Mouse (Mus musculus): Measurements from ENCODE around the gene Erich3. TPM values are rescaled to one million over a fixed set of nuclear protein-coding genes. Genes with fewer than 3 reads are reported as not detected.
A peak's percentile ranks its signal among the peaks of the same experiment; 100 is the strongest.

Gene Erich3
- total RNA-seq, 2 experiments from 2014 or later: 8.4 to 10.3 TPM

DNA sequence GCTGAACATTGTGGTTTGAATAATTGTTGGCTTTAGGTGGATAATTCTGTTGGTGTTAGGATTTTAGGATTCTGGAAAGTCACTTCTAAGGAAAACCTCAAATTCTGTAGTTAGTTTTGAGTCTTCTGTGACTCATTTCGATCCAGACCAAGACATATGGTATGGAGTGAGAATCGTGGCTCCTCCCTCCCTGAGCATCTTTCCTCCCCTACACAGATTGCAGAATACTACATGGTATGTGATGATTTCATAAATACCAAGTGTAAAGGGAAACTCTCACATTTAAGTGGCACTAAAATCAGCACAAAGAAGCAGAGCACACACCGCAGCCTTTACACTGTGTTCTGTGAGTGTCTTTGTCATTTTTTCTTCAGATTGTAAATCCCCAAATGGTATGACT is 4.8 kb downstream of the Erich3 start:
- DNase-seq (ENCODE audit: low spot score in 2 of 2): peak in 1 of 2 experiments; percentile 85
- intact Hi-C loops (cut with DNase I): loop anchor here (2.0 to 10.0 kb wide), 3 partner anchors 24 to 716 kb away; no protein-coding TSS in a partner anchor

DNA sequence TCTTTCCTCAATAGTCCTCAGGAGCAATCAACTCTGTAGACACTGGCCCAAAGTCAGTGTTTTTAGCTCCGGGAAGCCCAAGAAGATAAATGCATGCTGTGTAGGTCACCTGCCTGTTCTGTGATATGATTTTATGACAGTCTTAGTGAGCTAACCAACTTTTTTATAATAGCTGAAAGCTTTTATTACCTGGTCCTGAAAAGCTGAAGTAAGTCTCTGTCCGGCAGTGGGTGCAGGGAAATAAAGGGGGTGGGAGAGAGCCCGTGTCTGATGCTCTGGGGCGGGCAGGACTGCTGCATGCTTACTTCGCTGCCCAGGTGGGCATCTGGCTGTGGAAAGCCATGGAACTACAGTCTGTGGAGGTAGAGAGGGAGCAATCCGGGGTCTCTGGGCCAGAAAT is 6.9 kb downstream of the Erich3 start:
- no peak for DNase-seq (ENCODE audit: low spot score in 2 of 2)
- intact Hi-C loops (cut with DNase I): no loop called here

DNA sequence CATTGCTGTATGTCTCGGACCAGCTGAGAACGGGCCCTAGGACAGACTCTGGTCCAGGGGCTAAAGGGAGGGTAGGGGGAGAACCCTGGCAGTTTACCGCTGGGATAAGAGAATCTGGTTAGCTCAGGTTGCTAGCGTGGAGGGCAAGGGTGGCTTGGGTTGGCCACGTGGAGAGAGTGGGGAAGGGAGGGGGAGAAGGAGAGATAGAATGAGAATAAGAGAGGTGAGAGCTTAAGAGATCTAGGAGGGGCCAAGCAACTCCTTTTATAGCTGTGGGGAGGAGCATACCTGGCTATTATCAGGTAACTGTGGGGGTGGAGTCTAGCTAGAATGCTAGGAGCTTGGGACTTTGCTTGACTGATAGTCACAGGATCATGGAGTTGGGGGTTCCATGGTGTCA is 7.4 kb downstream of the Erich3 start:
- DNase-seq (ENCODE audit: low spot score in 2 of 2): no peak
- intact Hi-C loops (cut with DNase I): no loop called here

DNA sequence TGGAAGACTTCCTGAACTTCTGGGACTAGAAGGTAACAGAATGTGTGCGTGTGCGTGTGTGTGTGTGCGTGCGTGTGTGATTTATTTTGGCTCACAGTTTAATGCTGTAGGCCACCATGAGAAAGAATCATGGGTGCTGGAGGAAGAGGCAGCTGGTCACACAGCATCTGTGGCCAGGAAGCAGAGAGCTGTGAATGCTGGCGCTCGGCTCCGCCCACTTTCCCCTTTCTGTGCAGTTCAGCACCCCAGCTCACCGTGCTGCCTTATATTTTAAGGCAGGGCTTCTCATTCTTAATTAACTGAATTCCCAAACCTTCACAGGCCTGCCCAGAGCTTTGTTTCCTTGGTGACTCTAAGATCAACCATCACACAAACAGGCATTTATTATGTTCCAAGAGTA is 9.7 kb downstream of the Erich3 start:
- intact Hi-C loops (cut with DNase I): no loop called here
- no peak for DNase-seq (ENCODE audit: low spot score in 2 of 2)

DNA sequence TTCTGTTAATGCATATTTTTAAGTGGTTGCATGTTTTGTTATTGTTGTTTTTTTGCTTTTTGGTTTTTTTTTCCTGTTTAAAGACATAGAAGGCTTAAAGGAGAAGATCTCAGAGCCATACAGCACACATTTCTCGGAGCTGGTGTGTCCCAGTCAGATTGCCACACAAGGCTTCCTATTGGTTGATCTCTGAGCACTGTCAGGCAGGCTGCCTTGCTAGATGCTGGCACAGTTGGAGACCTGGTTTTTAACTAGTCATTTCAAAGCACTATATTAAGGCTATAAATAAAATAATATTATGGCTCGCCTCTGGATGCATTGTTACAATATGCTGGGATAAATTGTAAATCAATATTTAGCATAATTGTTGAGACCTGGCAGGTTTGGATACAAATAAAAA is 18.9 kb downstream of the Erich3 start:
- intact Hi-C loops (cut with DNase I): no loop called here
- no peak for DNase-seq (ENCODE audit: low spot score in 2 of 2)

DNA sequence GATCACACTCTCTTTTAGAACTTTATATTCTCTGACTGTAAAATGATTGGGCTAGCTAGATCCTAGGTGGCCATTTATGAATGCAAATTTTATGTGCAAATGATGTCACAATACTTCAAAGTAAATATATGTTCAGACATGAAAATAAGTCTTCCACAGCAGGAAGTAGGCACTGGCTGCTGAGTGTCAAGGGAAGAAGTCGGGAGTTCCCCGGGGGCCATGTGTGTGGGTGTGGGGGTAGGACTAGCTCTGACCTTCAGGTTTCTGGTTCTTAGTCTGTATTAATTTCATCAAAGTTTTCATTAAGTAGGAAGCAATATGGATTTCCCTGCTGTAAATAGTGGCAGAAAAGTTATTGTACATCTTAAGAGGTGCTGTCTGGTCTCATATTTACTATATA is 20.0 kb downstream of the Erich3 start:
- DNase-seq (ENCODE audit: low spot score in 2 of 2): no peak
- intact Hi-C loops (cut with DNase I): no loop called here

DNA sequence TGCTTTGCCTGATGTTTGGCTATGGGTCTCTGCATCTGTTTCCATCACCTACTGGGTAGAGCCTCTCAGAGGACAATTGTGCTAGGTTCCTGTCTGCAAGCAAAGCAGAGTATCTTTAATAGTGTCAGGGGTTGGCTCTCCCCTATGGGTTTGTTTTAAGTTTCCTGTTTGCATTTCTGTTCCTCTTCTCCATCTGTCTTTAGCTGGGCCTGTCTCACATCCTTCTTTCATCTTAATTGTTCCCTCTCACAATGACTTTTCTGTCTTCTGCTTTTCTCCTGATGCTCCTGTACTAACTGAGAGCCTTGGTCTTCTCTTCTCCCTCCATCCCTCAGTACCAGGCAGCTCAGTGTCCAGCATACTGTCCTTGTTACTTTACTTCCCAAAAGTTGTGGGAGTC is 26.6 kb downstream of the Erich3 start:
- DNase-seq (ENCODE audit: low spot score in 2 of 2): no peak
- intact Hi-C loops (cut with DNase I): no loop called here

DNA sequence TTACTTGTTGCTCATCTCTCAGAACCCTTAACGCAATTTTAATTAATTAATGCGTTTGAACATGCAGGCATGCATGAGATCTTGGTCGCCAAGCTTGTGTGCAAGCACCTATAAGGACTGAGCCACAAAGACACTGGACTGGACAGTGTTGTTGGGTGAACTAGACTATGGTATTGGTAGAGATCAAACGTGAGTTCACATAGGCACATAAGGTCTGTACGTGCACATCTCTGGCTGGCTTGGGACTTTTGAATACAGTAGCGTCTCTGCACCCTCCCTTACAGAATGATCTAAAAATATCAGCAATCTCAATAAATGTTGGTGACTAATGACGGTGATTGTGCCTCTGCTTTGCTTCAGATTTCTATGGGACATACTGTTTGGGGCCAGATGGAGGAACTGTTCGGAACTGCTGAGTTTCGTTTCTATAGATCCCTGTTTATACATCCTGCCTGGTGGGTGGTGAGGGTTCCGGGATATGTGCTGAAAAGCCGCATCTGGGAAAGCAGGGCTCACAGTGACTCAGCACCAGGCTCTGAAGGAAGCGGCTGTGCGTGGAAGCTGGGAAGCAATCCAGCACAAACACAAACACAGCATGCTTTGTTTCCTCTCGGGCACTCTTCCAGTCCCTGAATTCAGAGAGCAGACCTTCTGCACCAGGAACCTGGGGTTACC is 28.4 kb downstream of the Erich3 start:
- peak; percentile 90 to 97 for DNase-seq (ENCODE audit: low spot score in 2 of 2)
- intact Hi-C loops (cut with DNase I): loop anchor here (2.0 kb wide), 2 partner anchors 17 to 23 kb away; no protein-coding TSS in a partner anchor

DNA sequence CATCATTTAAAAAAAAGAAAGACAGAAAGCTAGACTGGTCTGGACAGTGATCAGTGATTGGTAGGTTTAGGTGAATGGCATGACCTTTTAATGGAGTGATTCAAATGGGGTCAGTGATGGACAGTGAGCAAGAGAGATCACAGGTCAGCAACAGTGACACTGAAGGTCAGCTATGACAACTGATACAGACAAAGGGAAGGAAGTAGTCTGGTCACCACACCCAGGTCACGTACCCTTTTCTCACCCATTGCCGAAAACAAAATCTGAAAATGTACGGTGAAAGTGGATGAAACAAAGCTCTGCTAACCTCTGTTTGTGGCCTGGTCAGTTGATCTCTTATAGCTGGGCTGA is 28.9 kb downstream of the Erich3 start:
- intact Hi-C loops (cut with DNase I): loop anchor here (2.0 kb wide), 2 partner anchors 16 to 24 kb away; no protein-coding TSS in a partner anchor
- DNase-seq (ENCODE audit: low spot score in 2 of 2): no peak

DNA sequence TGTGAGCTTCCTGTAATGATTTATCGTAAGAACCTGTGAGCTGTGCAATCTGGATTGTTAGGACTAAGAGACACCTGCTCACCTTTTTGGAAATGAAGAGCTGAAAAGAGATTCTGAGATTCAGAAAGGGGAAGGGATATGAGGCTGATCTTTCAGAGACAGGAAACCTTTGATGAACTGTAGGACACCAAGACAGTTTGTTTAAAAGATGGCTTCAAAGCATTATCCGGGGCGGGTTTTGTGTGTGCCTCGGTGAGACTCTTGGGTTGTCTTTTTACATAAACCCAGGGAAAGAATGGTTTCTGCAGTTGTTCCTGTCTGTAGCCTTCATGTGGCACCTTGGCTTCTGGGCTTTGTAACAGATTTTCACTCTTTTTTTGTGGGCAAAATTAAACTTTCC is 30.2 kb downstream of the Erich3 start:
- intact Hi-C loops (cut with DNase I): loop anchor here (2.0 kb wide), 2 partner anchors 15 to 25 kb away; no protein-coding TSS in a partner anchor

DNA sequence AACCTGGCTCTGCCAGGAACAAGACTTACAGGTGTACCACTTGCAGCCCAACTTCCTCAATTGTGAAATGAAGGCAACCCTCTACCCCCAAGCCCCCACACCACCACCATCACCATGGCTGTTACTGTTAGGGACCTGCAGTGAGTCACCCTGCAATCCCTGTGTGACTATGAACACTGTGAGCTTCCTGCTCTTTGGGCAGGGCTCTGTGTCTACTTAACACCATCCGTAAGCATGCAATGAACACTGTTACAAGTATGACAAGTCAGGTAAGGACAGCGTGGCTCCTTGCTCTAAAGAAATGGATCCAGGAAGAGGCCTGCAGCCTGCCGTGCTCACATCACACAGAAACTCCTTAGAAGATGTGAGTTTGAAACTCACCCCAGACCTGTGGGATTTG is 33.0 kb downstream of the Erich3 start:
- no peak for DNase-seq (ENCODE audit: low spot score in 2 of 2)
- intact Hi-C loops (cut with DNase I): loop anchor here (5.0 kb wide), 2 partner anchors 44 to 121 kb away; no protein-coding TSS in a partner anchor

More for the DNA sequence above, 30.2 kb downstream of the Erich3 start:
- no peak for DNase-seq (ENCODE audit: low spot score in 2 of 2)

DNA sequence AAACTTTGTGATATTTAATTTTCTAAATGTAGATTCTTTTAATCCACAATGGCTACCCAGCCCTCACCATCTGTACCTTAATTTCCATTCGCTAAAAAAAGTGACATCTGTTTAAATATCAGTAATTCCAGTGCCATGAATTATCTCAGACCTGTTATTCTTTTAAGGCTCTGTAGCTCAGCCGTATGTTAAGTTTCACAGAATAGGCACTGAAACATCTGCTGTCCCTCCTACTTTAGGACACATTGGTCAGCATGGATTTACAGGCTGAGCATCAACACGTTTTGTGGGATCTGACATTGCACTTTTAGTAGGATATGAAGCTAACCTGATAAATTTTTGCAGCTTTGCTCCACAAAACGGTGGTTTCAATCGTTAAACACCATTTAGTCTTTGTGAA is 35.2 kb downstream of the Erich3 start:
- DNase-seq (ENCODE audit: low spot score in 2 of 2): peak; percentile 30 to 81
- intact Hi-C loops (cut with DNase I): loop anchor here (5.0 kb wide), 2 partner anchors 47 to 118 kb away; no protein-coding TSS in a partner anchor

DNA sequence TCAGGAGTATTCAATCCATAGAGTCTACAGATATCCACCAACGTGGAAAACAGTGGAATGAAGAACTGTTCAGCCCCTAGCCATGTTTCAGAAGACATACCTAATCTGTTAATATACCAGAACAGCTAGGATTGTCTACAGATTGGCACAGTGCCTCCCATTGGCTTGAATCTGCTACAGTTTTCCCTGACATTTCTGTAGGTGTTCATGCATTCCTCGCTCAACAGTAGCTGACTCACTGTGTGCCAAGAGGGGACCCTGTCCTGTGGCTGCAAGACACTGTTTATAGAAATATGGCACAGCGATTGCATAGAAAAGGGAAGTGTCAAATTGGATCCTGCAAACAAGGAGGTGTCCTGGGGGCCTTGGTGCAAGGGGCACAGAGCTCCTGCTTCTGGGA is 36.6 kb downstream of the Erich3 start:
- intact Hi-C loops (cut with DNase I): no loop called here
- peak in 1 of 2 experiments; percentile 39 for DNase-seq (ENCODE audit: low spot score in 2 of 2)

DNA sequence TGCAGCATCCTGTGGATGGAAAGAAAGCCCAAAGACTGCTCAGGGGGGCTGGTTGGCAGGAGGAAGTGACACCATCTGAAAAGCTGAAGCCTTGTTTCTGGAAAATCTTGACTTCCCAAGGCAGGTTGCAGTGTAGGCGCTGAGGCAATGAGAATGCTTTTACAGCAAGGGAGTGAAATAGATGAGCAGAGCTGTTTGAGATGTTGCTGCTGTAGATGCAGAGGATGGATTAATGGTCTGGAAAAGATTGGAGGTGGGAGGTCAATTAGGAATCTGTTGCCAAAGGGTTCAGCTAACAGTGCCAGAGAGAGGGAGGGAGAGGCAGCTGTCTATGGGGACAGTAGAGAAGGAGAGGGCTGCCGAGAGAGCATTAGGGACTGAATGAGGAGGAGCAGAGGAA is 37.1 kb downstream of the Erich3 start:
- DNase-seq (ENCODE audit: low spot score in 2 of 2): peak in 1 of 2 experiments; percentile 56
- intact Hi-C loops (cut with DNase I): no loop called here

DNA sequence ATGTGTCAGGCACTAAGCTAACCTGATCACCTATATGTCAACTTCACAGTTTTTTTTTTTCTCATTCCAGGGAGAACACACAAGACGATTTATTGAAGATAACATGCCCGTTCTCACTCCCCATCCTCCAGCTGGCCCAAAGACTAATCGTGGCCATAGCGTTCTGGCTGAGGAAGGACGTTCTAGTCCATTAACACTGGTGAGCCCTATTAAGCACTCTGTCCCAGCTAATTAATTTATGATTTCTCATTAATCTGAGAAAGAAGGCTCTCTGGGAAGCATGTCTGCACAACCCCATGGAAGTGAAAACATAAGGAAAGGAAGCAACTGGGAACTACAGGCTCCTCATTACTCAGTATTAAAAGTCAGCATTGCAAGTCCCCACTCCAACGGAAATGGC is 41.1 kb downstream of the Erich3 start:
- intact Hi-C loops (cut with DNase I): no loop called here

DNA sequence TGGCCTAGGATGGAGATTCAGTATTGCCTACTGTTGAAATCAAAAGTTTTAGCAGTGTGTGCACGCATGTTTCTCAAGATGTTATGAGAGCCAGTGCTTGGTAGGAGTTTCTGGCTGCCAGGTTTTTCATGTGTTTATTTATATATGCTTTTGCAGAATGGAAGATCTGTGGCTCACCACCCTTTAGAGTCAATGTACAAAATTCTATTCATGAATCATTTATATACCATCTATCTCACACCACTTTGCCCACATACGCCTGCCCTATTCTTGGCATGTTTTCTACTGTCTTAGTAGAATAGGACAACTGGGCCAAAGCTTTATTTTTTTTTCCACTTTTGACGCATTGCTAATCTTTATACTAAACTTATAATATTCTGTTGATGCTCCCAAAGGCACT is 44.5 kb downstream of the Erich3 start:
- DNase-seq (ENCODE audit: low spot score in 2 of 2): peak in 1 of 2 experiments; percentile 86
- intact Hi-C loops (cut with DNase I): loop anchor here (2.0 kb wide), 1 partner anchor 15 kb away; no protein-coding TSS in a partner anchor

More for the DNA sequence above, 41.1 kb downstream of the Erich3 start:
- DNase-seq (ENCODE audit: low spot score in 2 of 2): no peak

DNA sequence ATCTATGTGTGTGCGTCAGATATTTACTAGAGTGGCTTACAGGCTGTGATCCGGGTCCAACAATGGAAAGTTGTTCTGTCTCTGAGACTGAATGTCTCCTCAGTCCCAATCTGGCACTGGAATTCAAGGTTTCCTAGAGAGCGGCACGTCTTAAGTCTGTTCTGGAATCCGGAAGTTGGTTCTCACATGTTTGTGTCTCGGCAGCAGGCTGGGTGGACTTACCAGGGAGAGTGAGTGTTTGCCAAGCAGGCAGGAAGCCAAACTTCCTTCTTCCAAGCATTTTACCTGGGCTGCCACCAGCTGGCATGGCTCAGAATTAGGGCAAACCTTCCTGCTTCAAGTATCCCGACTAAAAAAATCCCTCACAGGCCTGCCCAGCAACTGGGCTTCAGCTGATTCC is 59.5 kb downstream of the Erich3 start:
- intact Hi-C loops (cut with DNase I): no loop called here
- no peak for DNase-seq (ENCODE audit: low spot score in 2 of 2)

DNA sequence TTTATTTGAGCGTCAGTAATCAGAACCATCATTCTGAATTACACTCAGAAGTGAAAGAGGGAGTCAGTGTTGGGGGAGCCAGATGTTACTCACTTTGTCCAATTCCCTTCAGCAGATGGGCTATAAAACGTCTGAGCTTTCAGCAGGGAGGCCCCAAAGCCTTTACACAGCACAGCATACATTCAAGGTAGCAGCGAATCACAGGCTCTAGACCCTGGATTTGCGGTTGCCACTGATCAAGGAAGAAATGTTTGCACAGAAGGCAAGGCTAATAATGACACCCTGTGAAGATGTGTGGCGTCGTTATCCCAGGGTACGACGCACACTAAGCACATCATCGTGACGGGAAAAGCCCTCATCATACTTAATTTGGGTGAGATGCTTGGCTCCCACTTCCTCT is 67.8 kb downstream of the Erich3 start:
- intact Hi-C loops (cut with DNase I): no loop called here
- DNase-seq (ENCODE audit: low spot score in 2 of 2): no peak

DNA sequence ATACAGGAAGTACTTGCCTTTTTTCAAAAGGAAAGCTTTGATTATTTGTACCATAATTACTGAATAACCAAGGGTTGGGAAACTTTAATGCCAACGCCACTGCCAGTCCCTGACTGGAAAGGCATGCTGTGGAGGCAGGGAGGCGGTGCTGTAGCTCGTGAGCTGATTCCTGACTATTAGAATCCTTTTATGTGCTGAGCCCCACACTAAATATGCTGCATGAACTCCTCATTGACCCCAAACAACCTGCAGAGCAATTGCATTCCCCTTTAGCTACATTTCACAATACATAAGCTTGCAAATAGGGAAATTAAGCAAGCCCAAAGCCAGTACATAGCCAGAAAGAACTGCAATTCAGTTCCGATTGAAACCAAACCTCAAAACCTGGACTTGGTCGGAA is 77.8 kb downstream of the Erich3 start:
- no peak for DNase-seq (ENCODE audit: low spot score in 2 of 2)
- intact Hi-C loops (cut with DNase I): no loop called here

DNA sequence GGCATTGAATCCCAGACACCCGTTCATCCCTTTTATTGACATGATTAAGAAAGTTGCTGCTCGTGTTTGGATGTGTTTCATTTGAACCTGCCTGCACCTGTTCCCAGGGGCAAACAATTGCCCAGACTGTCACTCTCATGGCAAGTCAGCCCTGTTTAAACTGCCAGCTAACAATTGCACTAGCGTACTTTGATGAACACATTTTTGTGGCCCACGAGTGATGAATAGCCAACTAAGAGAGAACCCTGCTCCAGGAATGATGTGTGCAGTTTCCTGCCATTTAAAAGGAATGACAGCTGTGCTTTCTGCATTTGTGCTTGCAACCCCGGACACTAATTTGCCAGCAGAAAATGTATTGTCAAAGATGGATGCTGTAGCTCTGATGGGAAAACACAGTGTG is 79.3 kb downstream of the Erich3 start:
- intact Hi-C loops (cut with DNase I): no loop called here
- DNase-seq (ENCODE audit: low spot score in 2 of 2): no peak

DNA sequence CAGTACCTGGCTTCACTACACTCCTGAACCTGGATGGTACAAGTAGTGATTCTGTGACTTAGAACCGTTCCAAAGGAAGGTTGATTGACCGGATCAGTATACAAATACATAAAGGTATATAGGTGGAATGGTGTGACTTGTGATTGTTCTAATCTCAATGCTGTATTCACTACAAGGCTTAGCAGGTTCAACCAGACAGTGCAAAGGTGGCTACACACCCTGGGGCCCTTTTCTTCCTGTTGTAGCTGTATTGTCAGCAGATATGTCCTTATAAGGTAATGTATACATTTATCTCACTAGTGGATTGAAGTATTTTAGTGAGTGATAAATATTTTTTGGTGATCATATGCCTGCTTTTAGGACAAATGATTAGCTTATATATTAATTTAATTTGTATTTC is 80.7 kb downstream of the Erich3 start:
- intact Hi-C loops (cut with DNase I): no loop called here

DNA sequence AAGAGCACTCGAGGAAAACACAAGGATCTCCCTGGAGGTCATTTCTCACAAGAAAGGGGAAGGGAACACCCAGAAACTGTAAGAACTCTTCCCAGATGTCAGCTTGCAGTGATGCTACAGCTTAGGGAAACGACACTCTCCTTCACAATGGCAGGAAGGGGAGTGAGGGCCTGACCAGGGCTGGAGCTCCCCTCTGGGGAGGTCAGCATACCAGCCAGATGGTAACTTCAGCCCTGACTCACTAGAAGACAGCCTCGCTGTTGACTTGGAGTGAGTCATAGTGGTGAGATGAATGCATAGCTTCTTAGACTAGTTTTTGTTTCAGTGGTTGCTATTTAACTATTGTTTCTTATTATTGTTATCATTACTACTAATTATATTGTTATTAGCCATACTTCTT is 90.8 kb downstream of the Erich3 start:
- intact Hi-C loops (cut with DNase I): no loop called here
- DNase-seq (ENCODE audit: low spot score in 2 of 2): no peak

More for the DNA sequence above, 80.7 kb downstream of the Erich3 start:
- no peak for DNase-seq (ENCODE audit: low spot score in 2 of 2)

Data from left cerebral cortex, postnatal 25 days (tissue).